Comparison of ENCODE assay signal across 22 mouse cellular contexts in genomic region chr10:88386251-88386650, GRCm38 (mm10). TPM values are rescaled to one million over a fixed set of nuclear protein-coding genes. Genes with fewer than 3 reads are reported as not detected.
DNase-seq lines count a peak whose midpoint lies in the region; ATAC-seq and TF ChIP-seq lines count a peak whose summit lies in the region.
"Had no signal": no experiment of that assay in that cellular context is flagged by ENCODE, and none has a peak within 500 bp of the region (broad histone marks: within the 10 kb centered on the region; RNA-seq: fewer than 3 reads in every experiment).

No protein-coding gene starts in this region.

- H3K36me3 ChIP-seq in intestine, embryonic 14.5 days (ENCODE audit: control insufficient read depth, insufficient read depth, low read length), result no peaks in the 10 kb centered on the region
- no peaks in the 10 kb centered on the region for H3K36me3 ChIP-seq in intestine, embryonic 16.5 days (ENCODE audit: control insufficient read depth, insufficient read depth, low read length)
- H3K36me3 ChIP-seq in kidney, postnatal 0 days (ENCODE audit: insufficient read depth, low read length), result no peaks in the 10 kb centered on the region
- H3K36me3 ChIP-seq in CH12.LX (replicated peaks in 1 of 2; ENCODE audit: control insufficient read depth in 1 of 2, insufficient read depth in 1 of 2, low read length in 1 of 2), result no peaks in the 10 kb centered on the region
- H3K36me3 ChIP-seq in liver, embryonic 15.5 days (replicated peaks), result no peaks in the 10 kb centered on the region
- H3K36me3 ChIP-seq: heart, embryonic 13.5 days; neural tube, embryonic 15.5 days had no signal

- H3K27me3 ChIP-seq in intestine, embryonic 14.5 days (replicated peaks; ENCODE audit: control insufficient read depth, insufficient read depth, low read length), result no peaks in the 10 kb centered on the region
- no peaks in the 10 kb centered on the region for H3K27me3 ChIP-seq in intestine, embryonic 16.5 days (replicated peaks; ENCODE audit: control insufficient read depth, insufficient read depth, low read length)
- H3K27me3 ChIP-seq in kidney, postnatal 0 days (ENCODE audit: insufficient read depth, low read length), result no peaks in the 10 kb centered on the region
- H3K27me3 ChIP-seq in CH12.LX (replicated peaks), result no peaks in the 10 kb centered on the region
- H3K27me3 ChIP-seq in liver, embryonic 15.5 days, result no peaks in the 10 kb centered on the region
- H3K27me3 ChIP-seq: heart, embryonic 13.5 days; neural tube, embryonic 15.5 days had no signal

- ATAC-seq in intestine, embryonic 14.5 days (replicated peaks; ENCODE audit: low FRiP score, low TSS enrichment, low read depth), result 0 out of 2 replicates have a peak, but pooled peaks have one; percentile 16
- no peak for ATAC-seq in intestine, embryonic 16.5 days
- ATAC-seq in kidney, postnatal 0 days (replicated peaks; ENCODE audit: low FRiP score, low read depth), result peak; percentile 26
- no peak for ATAC-seq in liver, embryonic 15.5 days (ENCODE audit: insufficient read depth)
- ATAC-seq: forebrain, embryonic 14.5 days; inflammation-experienced regulatory T-cells, adult 6 months had no signal

- in situ Hi-C loops in CH12.LX (cut with MboI; ENCODE audit: low pct_ligation_motif_present, low pct_unique_long_range_greater_than_20kb, low sequenced_read_pairs), result no loop called here

- no peak overlapping the region for H3K27ac ChIP-seq in intestine, embryonic 14.5 days (ENCODE audit: low read depth)
- H3K27ac ChIP-seq in intestine, embryonic 16.5 days (ENCODE audit: low read length), result no peak overlapping the region
- 0 out of 2 replicates have a peak overlapping the region, but pooled peaks have one; percentile 50 for H3K27ac ChIP-seq in kidney, postnatal 0 days
- no peak overlapping the region for H3K27ac ChIP-seq in CH12.LX (ENCODE audit: insufficient read depth, low read depth)
- no peak overlapping the region for H3K27ac ChIP-seq in liver, embryonic 15.5 days (replicated peaks)
- H3K27ac ChIP-seq: heart, embryonic 13.5 days; hindbrain, embryonic 14.5 days; left cerebral cortex, adult 2 months; neural tube, embryonic 15.5 days had no signal

- no peak overlapping the region for H3K4me3 ChIP-seq in intestine, embryonic 14.5 days (ENCODE audit: low read depth, low read length)
- no peak overlapping the region for H3K4me3 ChIP-seq in intestine, embryonic 16.5 days (ENCODE audit: low read length)
- no peak overlapping the region for H3K4me3 ChIP-seq in kidney, postnatal 0 days (replicated peaks; ENCODE audit: low read depth, low read length)
- no peak overlapping the region for H3K4me3 ChIP-seq in CH12.LX (replicated peaks in 1 of 3; ENCODE audit: low read depth in 2 of 3, low read length in 2 of 3, poor library complexity in 1 of 3)
- no peak overlapping the region for H3K4me3 ChIP-seq in liver, embryonic 15.5 days (replicated peaks)
- H3K4me3 ChIP-seq: heart, embryonic 13.5 days; left cerebral cortex, adult 2 months; neural tube, embryonic 15.5 days had no signal

- no peak overlapping the region for H3K4me2 ChIP-seq in intestine, embryonic 14.5 days (ENCODE audit: low read length)
- H3K4me2 ChIP-seq in intestine, embryonic 16.5 days (ENCODE audit: low read depth, low read length), result no peak overlapping the region
- no peak overlapping the region for H3K4me2 ChIP-seq in kidney, postnatal 0 days (ENCODE audit: low read length)
- peak overlapping the region; percentile 45; the same call in 1 of the 2 replicates for H3K4me2 ChIP-seq in CH12.LX (ENCODE audit: insufficient read depth, low read depth, poor library complexity, severe bottlenecking)
- peak overlapping the region; percentile 23; the same call in 1 of the 2 replicates for H3K4me2 ChIP-seq in liver, embryonic 15.5 days
- H3K4me2 ChIP-seq: heart, embryonic 13.5 days; hindbrain, embryonic 14.5 days; midbrain, embryonic 11.5 days; neural tube, embryonic 15.5 days had no signal

- no peaks in the 10 kb centered on the region for H3K9me3 ChIP-seq in intestine, embryonic 14.5 days (ENCODE audit: control insufficient read depth, low read length)
- no peaks in the 10 kb centered on the region for H3K9me3 ChIP-seq in intestine, embryonic 16.5 days (ENCODE audit: control insufficient read depth, low read length)
- H3K9me3 ChIP-seq in kidney, postnatal 0 days (replicated peaks; ENCODE audit: low read length), result no peaks in the 10 kb centered on the region
- H3K9me3 ChIP-seq in CH12.LX (replicated peaks; ENCODE audit: low read length), result no peaks in the 10 kb centered on the region
- no peaks in the 10 kb centered on the region for H3K9me3 ChIP-seq in liver, embryonic 15.5 days (replicated peaks)
- H3K9me3 ChIP-seq: heart, embryonic 13.5 days; neural tube, embryonic 15.5 days had no signal

- H3K79me2 ChIP-seq in CH12.LX (replicated peaks; ENCODE audit: control insufficient read depth, extremely low read depth, insufficient read depth, poor library complexity, severe bottlenecking), result peaks cover 49% of the 10 kb centered on the region

- no peaks in the 10 kb centered on the region for H3K4me1 ChIP-seq in intestine, embryonic 14.5 days (replicated peaks; ENCODE audit: control insufficient read depth, insufficient read depth, low read length)
- H3K4me1 ChIP-seq in intestine, embryonic 16.5 days (ENCODE audit: control insufficient read depth, insufficient read depth, low read length), result peaks cover 27% of the 10 kb centered on the region
- peaks cover 11% of the 10 kb centered on the region; the same call in 1 of the 2 replicates for H3K4me1 ChIP-seq in kidney, postnatal 0 days (replicated peaks; ENCODE audit: insufficient read depth, low read length)
- H3K4me1 ChIP-seq in CH12.LX (ENCODE audit: control insufficient read depth in 1 of 2, insufficient read depth in 2 of 2), result peaks cover 31 to 73% of the 10 kb centered on the region in 2 experiments
- H3K4me1 ChIP-seq in liver, embryonic 15.5 days (replicated peaks), result peaks cover 54% of the 10 kb centered on the region

- no peak for TF ChIP-seq RAD21 in CH12.LX (IDR thresholded peaks at IDR 0.05; ENCODE audit: low read depth, low read length)

- no peak for TF ChIP-seq CTCF in kidney, postnatal 0 days (IDR thresholded peaks at IDR 0.05; ENCODE audit: low read depth)
- TF ChIP-seq CTCF in CH12.LX (conservative IDR thresholded peaks at IDR 0.05 in 1 of 2, IDR thresholded peaks at IDR 0.05 in 1 of 2; ENCODE audit: low read depth in 2 of 2, low read length in 2 of 2), result no peak

- TF ChIP-seq EP300 in CH12.LX (IDR thresholded peaks at IDR 0.05; ENCODE audit: low read length), result no peak

- no peak for DNase-seq in intestine, embryonic 14.5 days (ENCODE audit: low spot score)
- DNase-seq in kidney, postnatal 0 days (ENCODE audit: low spot score), result no peak
- no peak for DNase-seq in kidney, adult 9 months
- DNase-seq in CH12.LX (ENCODE audit: extremely low read depth), result no peak
- DNase-seq in cerebellum, postnatal 36 days, result no peak
- DNase-seq: adrenal gland, postnatal 25 days; B cell, adult 2 months; cerebellum, adult 8-10 months; gastrocnemius, postnatal 14 days; heart, postnatal 36 days; right cerebral cortex, adult 18-20 months; right cerebral cortex, postnatal 4 days; thymus, postnatal 14 days had no signal

- 81% methylated on average over 6 of the region's 6 CpGs for WGBS in intestine, embryonic 14.5 days
- 81% methylated on average over 6 of the region's 6 CpGs for whole genome bisulfite sequencing in intestine, embryonic 16.5 days
- 64% methylated on average over 6 of the region's 6 CpGs for WGBS in kidney, postnatal 0 days
- WGBS in liver, embryonic 15.5 days (ENCODE audit: insufficient replicate concordance), result 29% methylated on average over 6 of the region's 6 CpGs

- TF ChIP-seq POLR2A in CH12.LX (IDR thresholded peaks at IDR 0.05; ENCODE audit: low read depth, low read length), result no peak

- dilution Hi-C loops in CH12.LX (cut with MboI; ENCODE audit: extremely low pct_ligation_motif_present, extremely low pct_unique_long_range_greater_than_20kb, low sequenced_read_pairs), result no loop called here

- no peak overlapping the region for H3K9ac ChIP-seq in intestine, embryonic 14.5 days (ENCODE audit: low read length)
- H3K9ac ChIP-seq in intestine, embryonic 16.5 days (ENCODE audit: low read depth, low read length), result no peak overlapping the region
- H3K9ac ChIP-seq in kidney, postnatal 0 days (ENCODE audit: low read depth, low read length), result no peak overlapping the region
- H3K9ac ChIP-seq in CH12.LX (ENCODE audit: insufficient read depth, low read depth), result no peak overlapping the region
- H3K9ac ChIP-seq in liver, embryonic 15.5 days, result no peak overlapping the region
- H3K9ac ChIP-seq: heart, embryonic 13.5 days; hindbrain, embryonic 14.5 days; neural tube, embryonic 15.5 days had no signal

TF ChIP-seq in CH12.LX, 34 proteins besides CTCF, POLR2A, EP300 and RAD21 (continues in another document):
- TF ChIP-seq CHD1 (IDR thresholded peaks at IDR 0.05; ENCODE audit: low read depth, low read length), result no peak
- TF ChIP-seq PAX5 (IDR thresholded peaks at IDR 0.05; ENCODE audit: low read length), result no peak
- no peak for TF ChIP-seq UBTF (IDR thresholded peaks at IDR 0.05; ENCODE audit: low read depth, low read length)
- no peak for TF ChIP-seq MAX (IDR thresholded peaks at IDR 0.05; ENCODE audit: low read length)
- no peak for TF ChIP-seq ETS1 (conservative IDR thresholded peaks at IDR 0.05; ENCODE audit: low read depth, low read length)
- no peak for TF ChIP-seq JUN (IDR thresholded peaks at IDR 0.05; ENCODE audit: insufficient read depth, low read depth, low read length)
- no peak for TF ChIP-seq MYC (IDR thresholded peaks at IDR 0.05; ENCODE audit: low read depth, low read length)
- no peak for TF ChIP-seq SMC3 (IDR thresholded peaks at IDR 0.05; ENCODE audit: low read depth, low read length)
- TF ChIP-seq GABPA (IDR thresholded peaks at IDR 0.05; ENCODE audit: insufficient replicate concordance, low read depth, low read length), result no peak

RNA-seq across cellular contexts. Expression of gene Gnptab, which starts 7.3 kb away (rescaled TPM):
- polyA plus RNA-seq in intestine, embryonic 14.5 days (2014; fragmentation: Nextera tagmentation; extraction: Ambion mirVana), result 14.0 and 14.3 TPM in 2 replicates
- polyA plus RNA-seq in intestine, embryonic 16.5 days (2015; fragmentation: Nextera tagmentation; extraction: Ambion mirVana), result 12.3 and 15.0 TPM in 2 replicates
- 9.0 and 10.2 TPM in 2 replicates for polyA plus RNA-seq in kidney, postnatal 0 days (2015; fragmentation: Nextera tagmentation; extraction: Ambion mirVana)
- total RNA-seq in CH12.LX (2012; rRNA removed) (18.0 and 18.7 TPM in 2 replicates), CH12.LX (2014; rRNA removed) (12.2 and 13.2 TPM in 2 replicates)
- polyA plus RNA-seq in CH12.LX (2012; ENCODE audit: insufficient read length, low read depth), result 34.7 and 38.2 TPM in 2 replicates
- 2.7 TPM in 2 replicates for polyA plus RNA-seq in liver, embryonic 15.5 days (2015; fragmentation: Nextera tagmentation; extraction: Ambion mirVana)

RNA-seq across cellular contexts. Expression of gene Dram1, which starts 7.4 kb away (rescaled TPM):
- polyA plus RNA-seq in intestine, embryonic 14.5 days (2014; fragmentation: Nextera tagmentation; extraction: Ambion mirVana), result 3.1 and 3.6 TPM in 2 replicates
- 3.4 and 3.5 TPM in 2 replicates for polyA plus RNA-seq in intestine, embryonic 16.5 days (2015; fragmentation: Nextera tagmentation; extraction: Ambion mirVana)
- polyA plus RNA-seq in kidney, postnatal 0 days (2015; fragmentation: Nextera tagmentation; extraction: Ambion mirVana), result 5.6 and 5.9 TPM in 2 replicates
- 0.04 TPM in 2 replicates for total RNA-seq in CH12.LX (2012; rRNA removed)
- not detected in 2 replicates for total RNA-seq in CH12.LX (2014; rRNA removed)
- polyA plus RNA-seq in CH12.LX (2012; ENCODE audit: insufficient read length, low read depth), result not detected in 2 replicates
- polyA plus RNA-seq in liver, embryonic 15.5 days (2015; fragmentation: Nextera tagmentation; extraction: Ambion mirVana), result 2.0 and 2.3 TPM in 2 replicates

Comparison
In these comparisons a context has a peak if more than half of its experiments do, and no peak if none do; other contexts are left out.
1. ATAC-seq: peak in intestine, embryonic 14.5 days (single experiment) and kidney, postnatal 0 days (single experiment); none in intestine, embryonic 16.5 days (single experiment) and liver, embryonic 15.5 days (single experiment).
2. H3K4me2 ChIP-seq: peak in CH12.LX (single experiment) and liver, embryonic 15.5 days (single experiment); none in intestine, embryonic 14.5 days (single experiment), intestine, embryonic 16.5 days (single experiment) and kidney, postnatal 0 days (single experiment).